Mouse (Mus musculus): ENCODE results near the gene Cfap57. TPM values are rescaled to one million over a fixed set of nuclear protein-coding genes. Genes with fewer than 3 reads are reported as not detected.

Cfap57 gene
- polyA plus RNA-seq (2017; shearing (Covaris generic)), result not detected

- peak; percentile 99 for ATAC-seq
These were observed at the start of gene Cfap57, which contains the start of gene Ebna1bp2 for GRCm38 (mm10) chr4:118620279-118620966. Cfap57 (minus strand) TSS chr4:118620777. Ebna1bp2 (plus strand) TSS chr4:118620799.

GRCm38 (mm10) chr4:118658652-118659051 lies 38.1 kb upstream of the Cfap57 start, which contains the start of gene Olfr62:
Olfr62 (plus strand) TSS chr4:118658952.
- ATAC-seq, result no peak

GRCm38 (mm10) chr4:118645234-118645633 lies 24.7 kb upstream of the Cfap57 start:
- no peak for ATAC-seq

GRCm38 (mm10) chr4:118642346-118643190 lies 22.0 kb upstream of the Cfap57 start:
- no peak for ATAC-seq

DNA sequence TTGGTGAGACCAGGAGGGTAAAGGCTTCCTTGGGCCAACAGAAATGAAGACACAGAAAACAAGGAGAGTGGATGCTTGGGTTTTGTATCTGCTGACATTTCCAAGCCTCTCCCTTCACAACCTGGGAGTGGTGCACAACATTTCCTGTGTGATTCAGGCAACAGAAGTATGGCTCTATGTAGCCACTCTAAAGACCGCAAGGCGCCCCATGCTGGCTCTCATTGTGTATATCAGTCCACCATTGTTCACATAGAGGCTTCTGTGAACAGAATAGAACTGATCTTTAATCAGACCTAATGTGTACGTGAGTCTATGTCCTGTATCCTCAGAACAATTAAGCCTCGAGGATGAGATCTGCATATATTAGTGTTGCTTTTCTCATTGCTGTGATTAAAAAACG lies 9.7 kb upstream of the Cfap57 start:
- ATAC-seq, result no peak

DNA sequence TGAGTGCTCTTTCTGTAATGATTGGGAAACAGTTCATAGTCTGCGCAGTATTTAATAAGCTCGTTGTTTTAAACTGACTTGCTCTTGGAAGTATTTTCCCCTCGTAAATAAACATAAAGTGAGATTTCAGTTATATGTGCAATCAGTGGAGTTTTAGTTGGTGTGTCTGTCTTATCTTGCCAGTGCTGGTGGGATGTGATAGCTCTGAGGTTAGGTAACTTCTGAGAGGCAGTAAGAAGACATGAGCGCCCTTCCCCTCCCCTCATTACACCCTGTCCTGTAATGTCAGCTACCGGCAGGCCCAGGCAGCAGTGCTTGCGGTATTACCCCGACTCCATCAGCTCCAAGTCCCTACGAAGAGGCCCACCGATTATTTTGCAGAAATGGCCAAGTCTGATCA lies 1.2 kb upstream of the Cfap57 start:
- no peak for ATAC-seq

DNA sequence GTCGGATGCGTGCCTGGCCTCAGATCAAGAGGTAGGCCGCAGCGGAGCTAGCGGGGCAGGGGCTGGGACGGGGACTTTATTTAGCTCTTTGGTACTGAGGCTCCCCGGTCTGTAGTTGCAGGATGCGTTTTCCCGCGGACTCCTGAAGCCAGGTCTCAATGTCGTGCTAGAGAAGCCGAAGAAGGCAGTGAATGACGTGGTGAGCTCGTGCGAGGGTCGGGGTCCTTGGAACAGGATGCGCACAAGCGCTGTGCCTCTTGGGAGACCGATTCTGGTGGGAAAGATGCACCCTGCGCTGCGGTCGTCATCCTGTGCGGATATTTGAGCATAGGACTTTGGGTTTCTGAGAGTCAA lies 367 bp upstream of the Cfap57 start:
- ATAC-seq, result peak; percentile 40

GRCm38 (mm10) chr4:118615412-118615811 lies 5.2 kb downstream of the Cfap57 start:
- ATAC-seq, result no peak

DNA sequence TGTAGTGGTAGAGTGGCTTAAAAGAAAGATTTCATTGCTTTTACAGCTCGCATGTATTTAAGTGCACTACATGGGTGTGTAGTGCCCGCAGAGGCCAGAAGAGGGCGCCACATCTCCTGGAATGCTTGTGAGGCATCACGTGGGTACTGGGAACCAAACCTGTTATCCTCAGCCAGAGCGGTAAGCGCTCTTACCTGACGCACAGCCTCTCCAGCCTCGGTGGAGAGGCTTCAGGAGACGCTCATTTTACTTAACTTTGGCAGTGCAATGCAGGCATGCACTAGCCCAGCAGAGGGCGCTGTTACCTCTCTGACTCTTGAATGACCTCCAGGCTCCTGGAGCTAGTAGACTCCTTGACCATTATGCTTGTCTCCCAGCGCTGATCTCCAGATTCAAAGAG lies 8.0 kb downstream of the Cfap57 start:
- ATAC-seq, result no peak

DNA sequence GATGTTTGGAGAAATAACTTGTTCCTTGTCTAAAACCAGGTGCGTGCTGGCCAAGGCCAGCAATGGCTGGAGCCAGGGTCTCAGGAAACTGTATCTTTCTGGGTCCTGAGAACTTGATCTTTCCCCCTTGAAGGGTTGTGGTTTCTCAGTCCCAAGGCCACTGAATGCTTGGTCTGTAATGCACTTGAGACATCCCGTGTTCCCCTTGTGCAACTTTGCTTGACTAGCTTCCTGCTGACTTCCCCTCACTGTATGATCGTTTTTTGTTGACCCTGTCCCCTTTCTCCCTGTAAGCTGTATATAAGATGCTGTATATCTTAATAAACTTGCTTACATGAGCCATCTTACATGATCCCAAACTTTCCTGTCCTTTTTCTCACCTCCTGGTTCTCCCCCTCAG lies 10.7 kb downstream of the Cfap57 start:
- no peak for ATAC-seq

- ATAC-seq, result no peak
These were observed 16.5 kb downstream of the Cfap57 start for GRCm38 (mm10) chr4:118604065-118604464.

DNA sequence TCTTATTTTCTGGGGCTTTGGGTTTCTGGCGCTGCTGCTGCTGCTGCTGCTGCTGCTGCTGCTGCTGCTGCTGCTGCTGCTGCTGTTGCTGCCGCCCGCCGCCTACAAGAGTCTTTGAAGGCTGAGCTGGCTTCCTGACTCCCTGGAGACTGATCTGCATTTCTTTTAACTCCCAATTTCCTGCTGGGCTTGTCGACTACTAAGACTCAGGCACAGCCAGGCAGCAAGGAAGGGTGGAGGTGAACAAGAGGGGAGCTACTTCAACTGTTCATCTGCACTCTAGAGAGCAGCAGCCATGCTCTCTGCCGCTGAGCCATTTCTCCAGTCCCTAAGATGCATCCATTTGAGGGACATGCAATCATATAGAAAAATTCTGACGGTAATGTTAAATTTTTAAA lies 30.8 kb downstream of the Cfap57 start:
- no peak for ATAC-seq

DNA sequence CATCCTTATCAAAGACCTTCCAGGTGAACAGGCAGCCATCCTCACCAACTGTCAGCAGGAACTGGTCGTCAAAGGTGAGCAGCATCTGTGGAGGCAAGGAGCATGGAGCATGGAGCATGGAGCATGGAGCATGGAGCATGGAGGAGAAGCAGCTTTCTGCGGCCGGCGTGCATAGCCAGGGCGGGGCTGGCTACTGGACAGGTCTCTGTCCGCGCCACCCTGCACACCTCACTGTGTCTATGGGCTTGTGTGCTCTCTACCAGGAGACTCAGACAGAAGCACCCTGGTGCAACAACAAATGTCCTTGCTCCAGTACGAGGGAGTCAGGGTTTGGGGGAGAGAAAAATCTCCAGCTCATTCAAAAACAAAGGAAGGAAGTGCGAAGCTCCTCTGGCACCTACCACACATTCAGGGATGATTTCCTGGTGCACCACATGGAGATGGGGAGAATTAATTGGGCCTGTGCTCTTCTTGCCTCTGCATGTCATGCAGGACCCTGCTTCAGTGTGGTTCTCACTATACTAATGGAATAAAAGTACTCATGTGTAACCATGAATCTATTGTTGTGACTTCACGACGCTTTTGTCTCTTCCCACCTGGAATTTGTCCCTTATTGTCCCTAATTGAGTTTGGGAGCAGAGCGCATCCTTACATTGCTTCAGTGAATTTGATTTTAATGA lies 31.4 kb downstream of the Cfap57 start:
- ATAC-seq, result no peak

DNA sequence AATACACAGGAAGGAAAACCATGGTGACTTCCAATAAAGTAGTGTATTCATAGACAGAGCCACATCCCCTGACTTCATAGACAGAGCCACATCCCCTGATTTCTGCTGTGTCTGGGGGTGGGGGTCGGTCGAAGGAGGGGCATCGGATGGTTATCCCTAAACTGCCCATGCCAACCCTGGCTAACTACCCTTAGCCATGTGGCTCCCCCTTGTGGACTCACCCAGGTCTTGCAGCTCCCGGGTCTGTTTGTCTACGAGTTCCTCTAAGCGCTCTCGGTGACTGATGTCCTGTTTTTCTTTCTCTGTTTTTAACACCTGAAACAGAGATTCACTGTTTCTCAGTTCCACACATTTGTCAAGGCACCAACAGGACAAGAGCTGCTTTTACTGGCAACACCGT lies 37.9 kb downstream of the Cfap57 start:
- ATAC-seq, result no peak

DNA sequence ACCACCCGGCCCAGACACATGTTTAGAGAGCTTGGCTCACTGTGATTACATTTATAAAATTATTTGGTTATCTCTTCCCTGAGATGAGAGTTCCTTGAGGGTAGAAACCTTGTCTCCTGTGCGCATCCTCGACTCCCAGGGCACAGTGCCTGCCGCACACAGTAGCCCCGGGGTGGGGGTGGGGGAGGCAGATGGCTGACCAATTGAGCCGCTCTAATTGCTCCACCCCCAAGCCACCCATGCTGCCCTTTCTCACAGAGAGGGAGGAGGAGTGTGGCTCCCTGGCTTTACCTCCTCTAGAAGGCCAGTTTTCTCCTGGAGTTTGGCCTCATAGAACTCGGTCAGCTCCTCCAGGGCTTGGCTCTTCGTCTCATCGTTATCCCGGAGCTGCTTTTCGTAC lies 39.1 kb downstream of the Cfap57 start:
- no peak for ATAC-seq

DNA sequence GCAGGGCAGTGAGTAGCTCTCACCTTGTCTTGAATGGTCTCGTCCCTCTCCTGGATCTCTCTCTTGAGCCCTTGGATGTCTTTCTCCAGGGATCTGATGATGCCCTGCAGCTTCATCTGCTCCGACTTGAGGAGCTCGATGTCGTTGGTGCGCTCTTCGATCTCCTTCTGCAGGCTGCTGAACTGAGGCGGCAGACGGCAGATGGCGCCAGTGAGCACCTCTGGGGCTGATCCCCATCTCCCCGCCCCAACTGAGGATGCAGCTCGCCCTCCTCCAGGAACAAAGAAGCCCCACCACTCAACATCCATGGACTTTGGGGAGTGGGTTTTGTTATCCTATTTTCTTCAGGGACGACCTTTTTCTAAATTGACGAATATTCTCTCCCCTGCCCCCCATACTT lies 41.3 kb downstream of the Cfap57 start:
- no peak for ATAC-seq

- no peak for ATAC-seq
These were observed 44.5 kb downstream of the Cfap57 start for GRCm38 (mm10) chr4:118576097-118576496.

GRCm38 (mm10) chr4:118571441-118571840 lies 49.1 kb downstream of the Cfap57 start:
- no peak for ATAC-seq

DNA sequence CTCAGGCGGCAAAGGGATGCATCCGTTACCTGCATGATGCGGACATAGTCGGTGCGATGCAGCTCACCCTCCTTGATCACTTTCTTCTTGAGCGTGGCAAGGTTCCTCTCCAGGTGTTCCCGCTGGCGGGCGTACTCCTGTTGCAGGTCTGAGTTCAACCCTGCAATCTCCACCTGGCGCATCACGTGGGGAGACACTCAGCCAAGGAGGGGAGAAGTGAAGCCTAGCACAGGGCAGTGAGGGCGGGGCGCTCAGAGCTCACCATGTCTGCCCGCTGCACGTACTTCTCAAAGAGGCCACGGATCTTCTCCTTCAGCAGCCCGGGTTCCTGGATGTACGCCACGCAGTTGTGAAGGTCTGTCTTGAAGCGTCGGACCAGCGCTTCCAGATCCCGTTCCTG lies 51.3 kb downstream of the Cfap57 start:
- ATAC-seq, result no peak

- no peak for ATAC-seq
These were observed 51.9 kb downstream of the Cfap57 start for GRCm38 (mm10) chr4:118568709-118569108.

- no peak for ATAC-seq
These were observed 54.4 kb downstream of the Cfap57 start for GRCm38 (mm10) chr4:118566161-118566676.

DNA sequence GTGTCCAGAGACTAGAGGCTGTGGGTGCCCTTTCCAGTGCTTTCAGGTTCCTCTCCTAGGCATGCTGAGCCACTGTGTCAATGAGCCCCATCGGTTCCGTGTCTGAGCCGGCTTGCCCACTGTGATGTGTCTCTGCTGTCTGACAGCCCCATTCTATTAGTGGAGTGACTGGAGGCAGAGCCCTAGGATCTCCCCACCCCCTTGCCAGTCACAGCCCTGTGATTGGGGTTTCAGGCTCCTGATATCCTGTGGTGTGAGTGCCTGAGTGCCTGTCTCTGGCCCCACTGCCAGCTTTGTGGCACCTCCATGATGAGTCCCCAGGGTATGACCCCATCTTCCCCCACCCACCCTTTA lies 55.7 kb downstream of the Cfap57 start:
- no peak for ATAC-seq
